Mouse (Mus musculus) spleen, embryonic (tissue): ENCODE measurements at regions not wholly inside any gene's neighbourhood (a gene's known extent, or its start where the extent isn't known, plus 50 kb on each side); places are given as distances from the start of the nearest gene placed in this dataset.
"Not testable (repeated sequence)": the region's sequence is repeated elsewhere in the genome, so short reads cannot be mapped to it uniquely, and the experiment has no call there.

Source experiments
- CTCF ChIA-PET: fragments of 350-600 bp; sonication (Branson Sonifier 250); formaldehyde crosslinking; loops from one replicate; lab custom pipeline; 2022; lab: Charles Lee

DNA sequence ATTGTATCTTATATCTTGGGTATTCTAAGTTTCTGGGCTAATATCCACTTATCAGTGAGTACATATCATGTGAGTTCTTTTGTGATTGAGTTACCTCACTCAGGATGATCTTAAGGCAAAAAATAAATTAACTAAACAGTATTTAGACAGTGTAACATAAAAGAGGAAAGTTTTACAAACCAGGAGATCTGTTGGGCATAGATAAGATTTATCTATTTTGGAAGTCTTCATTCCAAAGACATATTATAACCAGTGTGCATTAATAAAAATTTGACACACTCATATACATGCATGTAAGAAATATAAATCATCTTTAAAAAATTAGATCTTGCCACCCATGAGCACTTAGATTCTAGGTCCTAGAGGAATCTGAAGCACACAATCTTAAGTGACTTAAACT, 343.9 kb upstream of the Fam174a start:
- CTCF ChIA-PET = no interaction called here

DNA sequence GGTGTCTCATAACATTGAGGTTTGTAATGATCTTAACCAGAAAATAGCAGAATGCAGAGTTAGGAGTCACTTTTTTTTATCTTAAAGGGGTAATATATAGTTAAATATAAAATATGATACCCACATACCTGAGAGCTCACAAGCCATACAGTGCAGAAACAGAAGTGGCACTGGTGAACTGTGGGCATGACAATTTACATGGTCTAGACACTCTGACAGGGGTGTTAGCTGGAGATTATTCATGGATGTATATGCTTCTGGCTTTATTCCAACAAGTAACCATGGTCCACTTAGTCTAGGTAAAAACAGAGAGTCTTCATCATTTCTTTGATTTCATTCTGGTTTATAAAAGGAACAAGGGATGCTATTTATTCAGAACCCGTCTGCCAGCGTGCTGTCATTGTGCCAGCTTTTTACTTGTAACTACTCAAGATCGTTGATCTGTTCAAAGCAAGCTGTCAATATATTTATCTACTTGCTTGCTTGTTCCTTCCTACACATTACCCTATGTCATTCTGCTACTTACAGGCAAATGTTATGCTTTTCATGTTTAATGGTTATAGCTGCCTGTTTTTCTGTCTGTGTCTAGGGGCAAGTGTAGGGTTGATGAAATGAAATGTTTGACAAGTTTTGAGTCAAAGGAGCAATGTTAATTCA, 343.2 kb upstream of the Fam174a start:
- CTCF ChIA-PET = no interaction called here

GRCm38 (mm10) chr1:94993338-94993737, 320.1 kb upstream of the Fam174a start:
- CTCF ChIA-PET = no interaction called here

DNA sequence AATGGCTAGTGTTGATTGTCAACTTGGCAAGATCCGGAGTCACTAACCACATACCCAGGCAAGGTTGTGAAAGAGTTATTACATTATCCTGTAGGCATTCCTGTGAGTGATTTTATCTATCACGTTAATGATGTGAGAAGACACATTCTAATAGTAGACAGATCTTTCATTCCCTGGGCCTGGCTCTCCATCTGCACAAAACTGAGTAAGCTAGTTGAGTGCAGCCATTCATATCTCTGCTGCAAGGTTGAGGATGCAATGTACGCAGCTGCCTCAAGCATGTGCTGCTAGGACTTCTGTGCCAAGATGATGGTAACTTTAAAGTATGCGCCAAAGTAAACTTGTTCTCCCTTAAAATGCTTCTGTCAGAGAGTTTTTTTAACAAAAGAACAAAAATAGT, 309.5 kb upstream of the Fam174a start:
- CTCF ChIA-PET = no interaction called here

DNA sequence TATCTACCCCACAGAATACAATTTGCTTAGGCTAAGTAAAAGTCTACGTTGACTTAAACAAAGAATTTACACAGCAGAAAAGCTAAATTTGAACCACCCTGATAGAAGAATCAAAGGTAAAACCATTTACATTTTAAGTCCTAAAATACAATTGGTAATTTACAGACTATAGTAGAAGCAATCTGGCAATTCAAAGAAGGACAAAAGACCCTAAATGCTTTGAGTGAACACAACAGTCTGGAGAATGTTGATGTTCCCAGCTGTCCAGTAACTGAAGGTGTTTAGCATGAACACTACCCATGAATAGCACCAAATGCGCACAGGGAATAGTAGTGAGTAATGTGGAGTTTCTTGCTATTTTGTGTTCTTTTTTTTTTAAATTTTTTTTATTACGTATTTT, 282.8 kb upstream of the Fam174a start:
- CTCF ChIA-PET = no interaction called here

GRCm38 (mm10) chr1:95033661-95034414, 279.6 kb upstream of the Fam174a start:
- CTCF ChIA-PET = not testable (repeated sequence)

DNA sequence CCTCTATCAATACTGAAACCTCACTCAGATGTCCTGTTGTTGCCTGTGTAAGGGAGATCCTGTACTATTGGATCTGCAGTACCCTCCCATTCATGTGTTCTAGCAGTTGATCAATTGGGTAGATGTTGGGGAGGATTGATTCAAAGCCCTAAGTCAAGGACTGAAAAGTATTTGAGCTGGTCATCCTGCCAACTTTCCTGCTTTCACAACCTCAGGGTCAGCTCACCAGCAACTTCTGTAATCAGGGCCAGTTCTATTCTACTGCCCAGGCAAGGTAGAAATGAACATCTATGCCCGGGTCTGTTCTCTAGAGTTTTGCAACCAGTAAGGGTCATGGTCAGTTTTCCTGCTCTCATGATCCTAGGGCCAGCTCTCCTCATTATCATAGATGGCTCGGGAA, 275.0 kb upstream of the Fam174a start:
- CTCF ChIA-PET = no interaction called here

GRCm38 (mm10) chr1:95040332-95040731, 273.1 kb upstream of the Fam174a start:
- CTCF ChIA-PET = no interaction called here

GRCm38 (mm10) chr1:95043355-95043754, 270.1 kb upstream of the Fam174a start:
- CTCF ChIA-PET = no interaction called here

DNA sequence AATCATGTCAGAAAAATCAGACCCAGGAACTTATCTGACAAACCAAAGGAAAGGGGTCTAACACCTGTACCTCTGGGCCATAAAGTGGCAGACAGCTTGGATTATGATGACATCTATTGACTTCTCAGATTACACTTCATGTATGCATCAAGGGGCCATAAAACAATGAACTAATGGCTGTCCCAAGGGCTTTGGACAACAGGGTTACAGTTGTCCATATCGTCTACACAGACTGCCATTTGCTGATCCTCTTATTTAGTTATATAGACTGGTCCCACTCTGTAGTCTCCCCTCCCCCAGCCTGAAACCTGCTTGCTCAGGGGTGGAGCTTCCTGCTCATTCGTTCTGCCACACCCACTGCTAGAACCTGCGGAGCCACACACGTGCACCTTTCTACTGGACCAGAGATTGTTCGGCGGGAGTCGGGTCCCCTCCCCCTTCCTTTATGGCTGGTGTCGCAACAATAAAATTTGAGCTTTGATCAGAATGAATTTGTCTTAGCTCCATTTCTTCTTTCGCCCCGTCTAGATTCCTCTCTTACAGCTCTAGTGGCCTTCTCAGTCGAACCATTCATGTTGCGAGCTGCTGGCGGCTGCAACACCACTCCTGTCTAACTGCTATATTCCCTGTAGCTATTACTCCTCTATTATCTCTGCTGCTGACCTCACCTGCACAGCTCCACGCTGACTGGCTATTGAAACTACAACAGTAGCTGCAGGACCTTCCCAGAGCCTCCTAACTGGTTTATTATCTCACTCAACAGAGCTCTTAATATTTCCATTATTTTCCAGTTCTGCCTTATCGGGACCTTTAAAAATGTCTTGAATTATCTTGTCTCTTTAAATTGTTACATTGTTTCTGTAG, 248.9 kb upstream of the Fam174a start:
- CTCF ChIA-PET = no interaction called here

GRCm38 (mm10) chr1:95065620-95066019, 247.8 kb upstream of the Fam174a start:
- CTCF ChIA-PET = no interaction called here

- CTCF ChIA-PET = no interaction called here
These were observed 247.4 kb upstream of the Fam174a start for GRCm38 (mm10) chr1:95066040-95066439.

GRCm38 (mm10) chr1:95075151-95075550, 238.3 kb upstream of the Fam174a start:
- CTCF ChIA-PET = no interaction called here

DNA sequence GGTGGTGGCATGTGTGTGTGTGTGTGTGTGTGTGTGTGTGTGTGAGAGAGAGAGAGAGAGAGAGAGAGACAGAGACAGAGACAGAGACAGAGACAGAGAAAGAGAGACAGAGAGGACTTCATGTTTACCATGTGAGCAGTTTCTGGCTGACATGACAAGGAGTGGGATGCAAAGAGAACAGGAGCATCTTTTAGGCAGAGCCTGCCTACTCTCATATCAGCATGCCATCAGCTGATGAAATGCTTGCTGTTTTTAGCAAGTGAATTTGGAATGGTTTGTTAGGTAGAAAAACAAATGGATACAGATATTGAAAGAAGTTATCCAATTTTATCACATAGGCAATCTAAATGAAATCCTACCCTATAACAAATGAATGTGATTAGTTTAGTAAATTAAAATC, 203.5 kb upstream of the Fam174a start:
- CTCF ChIA-PET = no interaction called here

DNA sequence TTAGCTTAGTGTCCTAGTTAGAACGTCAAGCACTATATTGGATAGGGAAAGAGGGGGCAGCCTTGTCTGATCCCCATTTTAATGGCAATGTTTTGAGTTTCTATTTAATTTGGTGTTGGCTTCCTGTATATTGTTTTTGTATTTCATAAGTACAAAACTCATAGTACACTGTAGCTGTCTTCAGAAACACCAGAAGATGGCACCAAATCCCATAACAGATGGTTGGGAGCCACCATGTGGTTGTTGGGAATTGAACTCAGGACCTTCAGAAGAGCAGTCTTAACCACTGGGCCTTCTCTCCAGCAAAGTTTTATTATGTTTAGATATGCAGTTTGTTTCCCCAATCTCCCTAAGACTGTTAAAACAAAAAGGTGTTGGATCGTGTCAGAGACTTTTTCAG, 199.9 kb upstream of the Fam174a start:
- CTCF ChIA-PET = no interaction called here

DNA sequence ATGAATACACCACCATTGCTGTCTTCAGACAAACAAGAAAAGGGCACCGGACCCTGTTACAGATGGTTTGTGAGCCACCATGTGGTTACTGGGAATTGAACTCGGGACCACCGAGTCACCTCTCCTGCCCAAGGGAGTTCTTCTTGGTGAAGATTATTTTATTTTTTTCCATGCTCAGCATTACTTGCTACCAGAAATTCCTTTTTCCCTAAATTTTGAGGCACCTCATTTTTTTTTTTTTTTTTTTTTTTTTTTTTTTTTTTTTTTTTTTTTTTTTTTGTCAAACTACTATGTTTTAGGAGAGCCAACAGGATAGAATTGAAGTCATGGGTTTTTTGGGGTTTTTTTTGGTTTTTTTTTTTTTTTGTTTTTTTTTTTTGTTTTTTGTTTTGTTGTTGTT, 165.9 kb upstream of the Fam174a start:
- CTCF ChIA-PET = no interaction called here

- CTCF ChIA-PET = no interaction called here
These were observed 139.3 kb upstream of the Fam174a start for GRCm38 (mm10) chr1:95174013-95174582.

- CTCF ChIA-PET = interaction anchor here (0.6 kb wide), 1 partner anchor 140 kb away, joined by 10 read pairs; no protein-coding TSS in a partner anchor
These were observed 94.5 kb upstream of the Fam174a start for GRCm38 (mm10) chr1:95218912-95219311.

DNA sequence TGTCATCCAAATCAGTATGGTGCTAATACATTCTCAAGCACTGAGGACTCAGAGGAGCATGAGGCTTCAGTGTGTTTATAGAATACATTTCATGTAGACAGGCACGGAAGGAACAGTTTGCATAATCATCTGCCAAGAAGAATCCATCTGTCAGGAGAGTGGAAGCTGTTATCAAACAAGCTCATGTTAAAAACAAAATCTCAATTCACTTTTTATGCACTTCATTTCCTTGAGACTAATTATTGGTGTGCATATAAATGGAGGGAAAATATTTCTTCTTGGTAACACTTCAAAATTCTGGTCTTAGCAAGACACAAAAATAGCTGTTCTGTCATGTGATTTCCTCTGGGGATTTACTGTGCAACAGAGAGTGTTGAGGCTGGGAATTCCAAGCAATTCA, 90.1 kb upstream of the Fam174a start:
- CTCF ChIA-PET = no interaction called here

DNA sequence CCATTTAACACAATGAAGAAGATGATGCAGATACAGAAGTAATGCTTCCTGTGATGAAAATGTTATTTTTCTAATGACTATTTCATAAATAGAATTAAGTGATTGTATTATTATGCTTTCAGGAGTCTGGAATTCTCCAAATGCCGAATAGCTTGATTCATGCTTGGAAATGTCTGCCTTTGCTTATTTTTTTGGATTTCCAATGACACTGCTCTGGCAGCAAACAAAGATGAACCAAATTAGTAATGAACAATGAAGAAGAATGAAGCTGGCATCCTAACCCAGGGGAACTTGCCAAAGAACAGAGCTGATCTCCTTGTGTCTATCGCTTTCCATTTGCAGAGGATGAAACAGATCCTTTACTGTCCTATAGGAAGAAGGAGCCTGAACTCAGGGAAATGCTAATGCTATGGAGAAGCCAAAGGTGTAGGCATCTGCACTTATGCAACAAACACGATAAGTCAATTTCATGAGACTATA, 71.7 kb upstream of the Fam174a start:
- CTCF ChIA-PET = no interaction called here
